Mouse (Mus musculus): ENCODE data around the gene Vps35. TPM values are rescaled to one million over a fixed set of nuclear protein-coding genes. Genes with fewer than 3 reads are reported as not detected.

Vps35 gene
- polyA plus RNA-seq, 1 experiment: 38.8 TPM

DNA sequence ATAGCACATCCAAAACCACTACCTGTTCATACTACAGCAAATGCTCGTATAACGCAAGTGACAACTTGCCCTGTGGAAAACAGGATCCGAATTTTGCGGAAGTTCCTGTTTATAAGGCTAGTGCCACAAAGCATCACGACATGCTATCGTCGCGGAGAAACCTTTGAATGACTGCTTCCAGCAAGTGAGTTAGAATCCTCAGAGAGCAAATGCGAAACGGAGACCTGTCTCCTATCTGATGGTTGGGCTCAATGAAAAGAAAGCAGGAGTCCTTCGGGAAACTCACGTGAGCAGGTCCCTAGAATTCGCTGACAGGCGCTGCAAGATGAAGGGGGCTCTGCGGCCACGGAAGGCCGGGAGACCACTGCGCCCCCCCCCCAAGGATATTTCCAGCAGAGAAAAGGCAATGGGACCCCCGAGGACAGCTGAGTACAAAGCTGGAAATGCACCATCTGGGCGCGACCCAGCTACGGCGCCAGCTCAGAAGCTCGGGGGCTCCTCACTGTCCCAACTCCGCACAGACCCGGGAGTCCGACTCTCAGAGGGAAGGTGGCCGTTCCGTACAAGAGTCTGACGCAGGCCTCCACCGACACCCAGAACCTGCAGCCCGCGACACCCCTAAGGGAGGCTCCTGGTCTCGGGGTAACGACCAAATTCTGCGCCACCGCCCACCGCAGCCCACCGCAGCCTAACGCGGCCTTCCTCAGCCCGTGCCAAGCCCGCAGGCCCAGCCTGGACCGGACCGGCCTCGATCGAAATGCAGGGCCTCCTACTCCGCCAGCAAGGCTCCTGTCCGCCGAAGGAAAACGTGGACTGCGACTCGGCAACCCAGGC is 785 bp downstream of the Vps35 start:
- peak overlapping the region; percentile 81 for H3ac ChIP-seq (ENCODE audit: control insufficient read depth, insufficient read length, low read depth)
- TF ChIP-seq FOSL1 (IDR thresholded peaks at IDR 0.05; ENCODE audit: insufficient read depth, low read length, poor library complexity, severe bottlenecking) (no peak), CTCF (IDR thresholded peaks at IDR 0.05; ENCODE audit: control insufficient read depth, insufficient read depth, insufficient read length) (no peak), CEBPB (IDR thresholded peaks at IDR 0.05; ENCODE audit: low read depth) (no peak), MYOG (IDR thresholded peaks at IDR 0.05; ENCODE audit: control insufficient read depth, extremely low read depth, insufficient read length) (no peak), USF1 (IDR thresholded peaks at IDR 0.05; ENCODE audit: low read depth) (no peak), MYOD1 (IDR thresholded peaks at IDR 0.05; ENCODE audit: control insufficient read depth, insufficient read length, low read depth) (no peak), MAX (IDR thresholded peaks at IDR 0.05) (no peak)

DNA sequence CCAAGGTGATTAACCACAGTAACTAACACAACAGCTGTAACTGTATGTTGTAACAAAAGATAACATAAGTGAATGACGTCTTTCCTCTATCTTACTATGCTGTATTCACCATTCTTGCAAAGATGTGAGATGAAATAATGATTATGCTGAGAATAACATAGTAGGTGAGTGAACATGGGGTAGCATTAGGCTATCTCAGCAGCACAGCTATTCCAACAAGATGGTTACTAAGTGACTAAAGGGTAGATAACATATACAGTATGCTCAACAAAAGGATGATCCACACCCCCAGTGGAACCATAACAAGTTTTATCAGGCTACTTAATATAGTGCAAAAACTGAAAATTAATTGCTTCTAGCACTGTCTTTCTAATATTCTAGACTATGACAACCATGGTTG is 12.8 kb downstream of the Vps35 start:
- TF ChIP-seq CEBPB (IDR thresholded peaks at IDR 0.05; ENCODE audit: low read depth): no peak
- no peak for TF ChIP-seq USF1 (IDR thresholded peaks at IDR 0.05; ENCODE audit: low read depth)
- TF ChIP-seq FOSL1 (IDR thresholded peaks at IDR 0.05; ENCODE audit: insufficient read depth, low read length, poor library complexity, severe bottlenecking): no peak
- TF ChIP-seq MYOD1 (IDR thresholded peaks at IDR 0.05; ENCODE audit: control insufficient read depth, insufficient read length, low read depth): no peak
- no peak for TF ChIP-seq MAX (IDR thresholded peaks at IDR 0.05)
- TF ChIP-seq CTCF (IDR thresholded peaks at IDR 0.05; ENCODE audit: control insufficient read depth, insufficient read depth, insufficient read length): no peak
- TF ChIP-seq MYOG (IDR thresholded peaks at IDR 0.05; ENCODE audit: control insufficient read depth, extremely low read depth, insufficient read length): no peak
- no peaks in the 10 kb centered on the region for H3K27me3 ChIP-seq (ENCODE audit: control insufficient read depth, insufficient read depth, insufficient read length)
- H3K79me2 ChIP-seq (ENCODE audit: control insufficient read depth, insufficient read depth): peaks cover 14% of the 10 kb centered on the region
- H3K36me3 ChIP-seq (ENCODE audit: control insufficient read depth, insufficient read depth): peaks cover 66% of the 10 kb centered on the region
- peaks cover 2% of the 10 kb centered on the region for H3K79me3 ChIP-seq (ENCODE audit: low read depth)
- H3K4me3 ChIP-seq (ENCODE audit: insufficient read depth, poor library complexity, severe bottlenecking): no peak overlapping the region
- no peak overlapping the region for H3ac ChIP-seq (ENCODE audit: control insufficient read depth, insufficient read length, low read depth)

More for the DNA sequence above, 785 bp downstream of the Vps35 start:
- H3K4me3 ChIP-seq (ENCODE audit: insufficient read depth, poor library complexity, severe bottlenecking): peak overlapping the region; percentile 95
- H3K79me2 ChIP-seq (ENCODE audit: control insufficient read depth, insufficient read depth): peaks cover 91% of the 10 kb centered on the region
- H3K27me3 ChIP-seq (ENCODE audit: control insufficient read depth, insufficient read depth, insufficient read length): no peaks in the 10 kb centered on the region
- H3K36me3 ChIP-seq (ENCODE audit: control insufficient read depth, insufficient read depth): peaks cover 39% of the 10 kb centered on the region
- peaks cover 78% of the 10 kb centered on the region for H3K79me3 ChIP-seq (ENCODE audit: low read depth)

DNA sequence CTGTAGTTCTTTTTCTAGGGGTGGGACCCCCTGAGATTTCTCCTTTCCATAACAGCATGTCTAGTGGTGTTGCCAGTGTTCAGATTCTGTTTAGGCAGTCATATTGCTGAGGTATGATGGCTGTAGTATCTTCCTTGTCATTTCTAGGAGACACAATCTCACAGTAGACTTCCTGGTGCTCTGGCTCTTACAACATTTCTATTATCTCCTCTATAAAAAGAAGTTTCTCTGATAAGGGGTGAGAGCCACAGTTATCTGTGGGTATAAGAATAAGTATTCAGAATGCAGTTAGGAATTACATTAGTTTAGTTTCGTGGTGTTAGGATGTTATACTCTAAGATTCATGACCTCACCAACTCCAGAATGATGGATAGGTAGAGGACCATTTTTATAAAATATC is 72.3 kb downstream of the Vps35 start:
- no peak for TF ChIP-seq CTCF (IDR thresholded peaks at IDR 0.05; ENCODE audit: control insufficient read depth, insufficient read depth, insufficient read length)
- TF ChIP-seq MAX (IDR thresholded peaks at IDR 0.05): no peak
- no peak for TF ChIP-seq MYOD1 (IDR thresholded peaks at IDR 0.05; ENCODE audit: control insufficient read depth, insufficient read length, low read depth)
- no peak for TF ChIP-seq USF1 (IDR thresholded peaks at IDR 0.05; ENCODE audit: low read depth)
- no peak for TF ChIP-seq CEBPB (IDR thresholded peaks at IDR 0.05; ENCODE audit: low read depth)
- no peak for TF ChIP-seq FOSL1 (IDR thresholded peaks at IDR 0.05; ENCODE audit: insufficient read depth, low read length, poor library complexity, severe bottlenecking)
- no peaks in the 10 kb centered on the region for H3K27me3 ChIP-seq (ENCODE audit: control insufficient read depth, insufficient read depth, insufficient read length)
- H3K36me3 ChIP-seq (ENCODE audit: control insufficient read depth, insufficient read depth): no peaks in the 10 kb centered on the region
- no peak overlapping the region for H3K4me3 ChIP-seq (ENCODE audit: insufficient read depth, poor library complexity, severe bottlenecking)
- no peaks in the 10 kb centered on the region for H3K79me2 ChIP-seq (ENCODE audit: control insufficient read depth, insufficient read depth)
- H3K79me3 ChIP-seq (ENCODE audit: low read depth): no peaks in the 10 kb centered on the region
- H3ac ChIP-seq (ENCODE audit: control insufficient read depth, insufficient read length, low read depth): no peak overlapping the region

DNA sequence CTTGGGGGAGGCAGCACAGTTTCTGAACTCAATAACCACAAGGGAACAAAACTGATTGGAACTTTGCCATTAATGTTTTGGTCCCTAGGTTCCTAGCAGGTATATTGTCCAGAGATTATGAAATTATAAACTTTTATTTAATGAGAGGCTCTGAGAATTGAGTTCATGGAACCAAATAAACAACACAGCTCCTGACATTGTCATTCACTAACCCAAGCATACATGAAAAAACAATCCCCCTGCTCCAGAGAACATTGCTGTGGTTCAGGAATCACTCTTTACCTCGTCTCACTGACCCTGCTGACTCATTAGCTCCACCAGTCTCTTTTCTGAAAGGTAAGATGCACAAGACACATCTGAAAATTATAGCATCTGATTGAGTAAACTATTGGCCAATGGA is 73.9 kb downstream of the Vps35 start, which contains the start of gene Olfr371:
TSS of gene Olfr371 (plus strand) at position 301 of the 400 bp plus-strand sequence.
- H3ac ChIP-seq (ENCODE audit: control insufficient read depth, insufficient read length, low read depth): no peak within 1 kb of the TSS
- no peak within 1 kb of the TSS for H3K4me3 ChIP-seq (ENCODE audit: insufficient read depth, poor library complexity, severe bottlenecking)
- TF ChIP-seq CTCF (IDR thresholded peaks at IDR 0.05; ENCODE audit: control insufficient read depth, insufficient read depth, insufficient read length) (no peak), USF1 (IDR thresholded peaks at IDR 0.05; ENCODE audit: low read depth) (no peak), FOSL1 (IDR thresholded peaks at IDR 0.05; ENCODE audit: insufficient read depth, low read length, poor library complexity, severe bottlenecking) (no peak), MAX (IDR thresholded peaks at IDR 0.05) (no peak), CEBPB (IDR thresholded peaks at IDR 0.05; ENCODE audit: low read depth) (no peak), MYOD1 (IDR thresholded peaks at IDR 0.05; ENCODE audit: control insufficient read depth, insufficient read length, low read depth) (no peak), MYOG (IDR thresholded peaks at IDR 0.05; ENCODE audit: control insufficient read depth, extremely low read depth, insufficient read length) (no peak)
- H3K36me3 ChIP-seq (ENCODE audit: control insufficient read depth, insufficient read depth): no peaks in the 10 kb centered on the region
- no peaks in the 10 kb centered on the region for H3K27me3 ChIP-seq (ENCODE audit: control insufficient read depth, insufficient read depth, insufficient read length)
- H3K79me3 ChIP-seq (ENCODE audit: low read depth): no peaks in the 10 kb centered on the region
- H3K79me2 ChIP-seq (ENCODE audit: control insufficient read depth, insufficient read depth): no peaks in the 10 kb centered on the region

DNA sequence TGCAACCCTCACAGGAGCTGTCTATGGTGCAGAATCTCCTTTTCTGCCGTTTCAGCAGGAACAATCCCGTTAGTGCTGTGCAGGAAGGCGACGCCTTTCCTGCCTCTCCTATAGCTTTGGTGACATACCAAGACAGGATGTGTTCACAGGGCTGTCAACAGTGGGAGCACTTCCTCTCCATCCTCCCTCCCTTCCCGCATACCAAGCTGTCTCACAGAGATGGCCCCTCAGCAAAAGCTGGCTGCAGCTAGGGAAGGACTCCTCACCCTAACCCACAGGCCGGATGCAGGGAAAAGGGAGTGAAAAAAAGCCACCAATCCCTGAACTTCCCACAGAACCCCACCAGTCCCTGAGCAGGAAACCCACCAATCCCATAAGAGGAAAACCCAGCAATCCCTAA is 78.6 kb downstream of the Vps35 start:
- Histone ChIP-seq H3K27me3 (ENCODE audit: control insufficient read depth, insufficient read depth, insufficient read length) (no peaks in the 10 kb centered on the region), H3K4me3 (ENCODE audit: insufficient read depth, poor library complexity, severe bottlenecking) (no peak overlapping the region), H3K79me3 (ENCODE audit: low read depth) (no peaks in the 10 kb centered on the region), H3K79me2 (ENCODE audit: control insufficient read depth, insufficient read depth) (no peaks in the 10 kb centered on the region), H3ac (ENCODE audit: control insufficient read depth, insufficient read length, low read depth) (no peak overlapping the region), H3K36me3 (ENCODE audit: control insufficient read depth, insufficient read depth) (no peaks in the 10 kb centered on the region)
- TF ChIP-seq USF1 (IDR thresholded peaks at IDR 0.05; ENCODE audit: low read depth) (no peak), MYOD1 (IDR thresholded peaks at IDR 0.05; ENCODE audit: control insufficient read depth, insufficient read length, low read depth) (no peak), MYOG (IDR thresholded peaks at IDR 0.05; ENCODE audit: control insufficient read depth, extremely low read depth, insufficient read length) (no peak), FOSL1 (IDR thresholded peaks at IDR 0.05; ENCODE audit: insufficient read depth, low read length, poor library complexity, severe bottlenecking) (no peak), MAX (IDR thresholded peaks at IDR 0.05) (no peak), CEBPB (IDR thresholded peaks at IDR 0.05; ENCODE audit: low read depth) (no peak), CTCF (IDR thresholded peaks at IDR 0.05; ENCODE audit: control insufficient read depth, insufficient read depth, insufficient read length) (no peak)

Measured in C2C12 (cell line).